Mouse (Mus musculus) embryo, embryonic 10.5 days (tissue): ENCODE results near the gene Olfr692.

Source experiments
- DNase-seq: peaks from one replicate; pipeline ENCODE4 v3.0.0-alpha.2; 2015; ENCODE audit warnings: low spot score

The Olfr692 gene

GRCm38 (mm10) chr7:105406322-105406721 lies 38.3 kb downstream of the Olfr692 start:
- DNase-seq: no peak

DNA sequence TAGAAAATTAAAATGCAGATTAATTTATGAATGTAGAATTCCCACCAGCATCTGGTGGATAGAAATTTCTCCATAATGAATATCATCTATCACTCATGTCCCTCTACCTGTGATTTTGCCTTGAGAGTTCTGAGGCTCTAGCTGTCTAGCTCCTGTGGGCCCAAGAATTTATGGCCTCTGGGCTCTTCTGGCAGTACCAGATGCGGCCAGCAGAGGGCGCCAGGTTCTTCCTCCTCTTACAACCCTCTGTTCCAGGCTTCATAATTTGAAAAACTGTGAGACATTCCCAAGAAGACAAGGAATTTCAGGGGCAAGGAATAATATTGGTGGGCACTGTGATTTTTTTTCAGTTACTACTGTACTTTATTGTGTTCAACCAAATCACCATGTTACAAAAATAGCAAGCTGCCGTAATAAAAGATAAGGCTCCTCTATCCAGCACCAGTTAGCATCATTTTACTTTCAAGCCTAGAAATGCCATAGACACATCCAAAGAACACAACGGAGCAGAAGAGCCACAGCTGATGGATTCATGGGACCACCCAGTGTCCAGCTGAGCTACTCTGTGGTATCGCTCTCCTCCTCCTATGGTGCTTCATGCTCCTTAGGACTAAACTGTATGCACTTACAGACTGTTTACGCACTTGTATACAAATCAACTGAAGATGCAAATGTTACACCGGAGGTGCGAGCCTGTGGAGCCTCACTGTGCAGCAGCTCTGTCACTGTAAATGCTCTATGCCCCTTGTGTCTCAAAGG lies 44.0 kb downstream of the Olfr692 start:
- DNase-seq: peak; percentile 82

DNA sequence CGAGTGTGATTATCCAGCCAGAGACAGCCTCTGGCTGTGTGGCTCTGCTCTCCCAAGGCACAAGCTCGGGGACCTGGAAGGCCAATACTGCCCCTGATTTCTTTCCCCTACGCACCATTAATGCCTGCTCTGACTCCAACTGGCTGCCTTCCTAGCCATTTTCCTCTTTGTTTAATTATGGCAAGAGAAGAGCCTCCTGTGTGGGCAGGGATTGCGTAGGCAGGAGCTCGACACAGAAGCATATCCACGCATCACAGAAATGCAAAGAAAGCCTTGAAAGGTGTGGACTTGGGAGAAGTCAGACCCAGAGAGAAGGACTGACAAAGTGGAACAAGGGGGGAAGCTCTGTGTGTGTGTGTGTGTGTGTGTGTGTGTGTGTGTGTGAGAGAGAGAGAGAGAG lies 46.4 kb downstream of the Olfr692 start:
- no peak for DNase-seq

DNA sequence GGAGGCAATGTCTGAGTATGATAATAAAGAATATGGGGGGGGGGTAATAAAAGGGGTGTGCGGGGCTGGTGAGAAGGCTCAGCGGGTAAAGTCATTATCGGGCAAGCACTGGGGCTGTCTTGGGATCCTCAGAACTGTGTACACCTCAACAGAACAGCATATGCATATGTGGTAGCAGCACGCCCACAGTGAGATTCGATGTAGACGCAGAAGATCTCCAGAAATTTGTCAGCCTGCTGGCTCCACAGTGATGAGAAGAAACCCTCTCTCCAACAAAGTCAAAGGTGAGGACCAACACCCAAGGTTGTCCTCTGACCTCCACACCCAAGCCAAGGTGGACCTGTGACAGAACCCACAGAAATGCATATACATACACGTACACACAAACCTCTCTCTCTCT lies 48.5 kb downstream of the Olfr692 start:
- no peak for DNase-seq

- no peak for DNase-seq
These were observed 50.1 kb downstream of the Olfr692 start for GRCm38 (mm10) chr7:105418106-105418505.
